Mouse (Mus musculus) forebrain, embryonic 16.5 days (tissue): ENCODE data around the gene Fnip1. TPM values are rescaled to one million over a fixed set of nuclear protein-coding genes. Genes with fewer than 3 reads are reported as not detected.

Source experiments
- ATAC-seq: fragments of 200-750 bp; cut with Nextera tagmentation; 2 replicates; pipeline ENCODE4 v1.8.0; 2017; ENCODE audit warnings: mild to moderate bottlenecking, moderate library complexity
- H3K27ac ChIP-seq: fragments of 300-500 bp; sonication (generic); 2 replicates; pipeline ENCODE4 v1.5.1; 2014; ENCODE audit warnings: low read length, control low read depth
- H3K27me3 ChIP-seq: fragments of 300-500 bp; sonication (generic); replicated peaks from 2 replicates; pipeline ENCODE4 v1.6.1; 2014; ENCODE audit warnings: low read length; ENCODE audit not compliant: control insufficient read depth, insufficient read depth
- H3K36me3 ChIP-seq: fragments of 300-500 bp; sonication (generic); 2 replicates; pipeline ENCODE4 v1.6.1; 2014; ENCODE audit not compliant: control insufficient read depth, insufficient read depth
- H3K4me1 ChIP-seq: fragments of 300-500 bp; sonication (generic); replicated peaks from 2 replicates; pipeline ENCODE4 v1.6.1; 2014; ENCODE audit warnings: low read length; ENCODE audit not compliant: control insufficient read depth, insufficient read depth
- H3K4me2 ChIP-seq: fragments of 300-500 bp; sonication (generic); 2 replicates; pipeline ENCODE4 v1.6.1; 2014; ENCODE audit warnings: mild to moderate bottlenecking, low read length, control low read depth
- H3K4me3 ChIP-seq: fragments of 300-500 bp; sonication (generic); replicated peaks from 2 replicates; pipeline ENCODE4 v1.5.1; 2014; ENCODE audit warnings: mild to moderate bottlenecking, low read length, control low read depth
- H3K9ac ChIP-seq: fragments of 300-500 bp; sonication (generic); replicated peaks from 2 replicates; pipeline ENCODE4 v1.6.1; 2014; ENCODE audit warnings: low read depth, low read length, control low read depth
- H3K9me3 ChIP-seq: fragments of 300-500 bp; sonication (generic); 2 replicates; pipeline ENCODE4 v1.6.1; 2016; ENCODE audit warnings: low read length; ENCODE audit not compliant: control insufficient read depth
- WGBS: fragments of 180-500 bp; shearing (Covaris S2); extraction: QIAGEN DNeasy Blood & Tissue Kit; methylation state at CpG from one replicate; pipeline ENCODE4 v1.1.7; 2014; 5-methylcytosine and 5-hydroxymethylcytosine counted together
- polyA plus RNA-seq: library from polyadenylated mRNA; unstranded; fragments of >200 nt; fragmentation: Nextera tagmentation; extraction: Ambion mirVana; gene quantifications from 2 replicates; pipeline ENCODE4 v1.2.1, GENCODE M21; 2015

Gene Fnip1
- polyA plus RNA-seq, 1 experiment from 2014 or later, result 12.9 TPM

GRCm38 (mm10) chr11:54562761-54563160, 124.8 kb downstream of the Fnip1 start:
- Histone ChIP-seq H3K9me3 (no peaks in the 10 kb centered on the region), H3K27me3 (no peaks in the 10 kb centered on the region), H3K9ac (no peak overlapping the region), H3K27ac (no peak overlapping the region), H3K4me2 (no peak overlapping the region), H3K4me3 (no peak overlapping the region), H3K36me3 (no peaks in the 10 kb centered on the region), H3K4me1 (no peaks in the 10 kb centered on the region)
- no peak for ATAC-seq
- 87% methylated on average over 5 of the region's 5 CpGs for WGBS

Other genes with a start within 250 kb of the Fnip1 start
- not detected in 2 replicates for gene Csf2, start 188.5 kb upstream of the Fnip1 start, polyA plus RNA-seq
- gene Il3, start 170.9 kb upstream of the Fnip1 start, polyA plus RNA-seq, result not detected in 2 replicates
- gene Acsl6, start 134.4 kb upstream of the Fnip1 start, polyA plus RNA-seq, result 38.5 and 40.9 TPM in 2 replicates
- gene Meikin, start 67.5 kb upstream of the Fnip1 start, polyA plus RNA-seq, result not detected in 2 replicates
- gene Rapgef6, start 84.6 kb downstream of the Fnip1 start, polyA plus RNA-seq, result 32.5 and 40.9 TPM in 2 replicates